Mouse (Mus musculus): ENCODE measurements around the gene Mapk3.
A peak's percentile ranks its signal among the peaks of the same experiment; 100 is the strongest.
"Not testable (repeated sequence)": the region's sequence is repeated elsewhere in the genome, so short reads cannot be mapped to it uniquely, and the experiment has no call there.

The Mapk3 gene

GRCm38 (mm10) chr7:126759672-126760390 is 430 bp downstream of the Mapk3 start:
- DNase-seq, result no peak

GRCm38 (mm10) chr7:126760391-126760802 is 996 bp downstream of the Mapk3 start:
- DNase-seq, result no peak

GRCm38 (mm10) chr7:126760956-126761355 is 1.6 kb downstream of the Mapk3 start:
- DNase-seq, result peak; percentile 7

GRCm38 (mm10) chr7:126761529-126762067 is 2.2 kb downstream of the Mapk3 start:
- DNase-seq, result peak; percentile 7

- no peak for DNase-seq
Observed at GRCm38 (mm10) chr7:126762471-126763008, 3.1 kb downstream of the Mapk3 start.

GRCm38 (mm10) chr7:126765540-126765939 is 6.1 kb downstream of the Mapk3 start:
- DNase-seq, result no peak

GRCm38 (mm10) chr7:126766201-126766600 is 6.8 kb downstream of the Mapk3 start, which contains the start of gene Gdpd3:
Gene Gdpd3, plus strand, starts transcription at chr7:126766334.
- no peak for DNase-seq

GRCm38 (mm10) chr7:126767001-126767400 is 7.6 kb downstream of the Mapk3 start:
- no peak for DNase-seq

- no peak for DNase-seq
Observed at GRCm38 (mm10) chr7:126770784-126771183, 11.4 kb downstream of the Mapk3 start.

- DNase-seq, result no peak
Observed at GRCm38 (mm10) chr7:126773351-126773750, 13.9 kb downstream of the Mapk3 start.

GRCm38 (mm10) chr7:126774463-126774862 is 15.1 kb downstream of the Mapk3 start:
- no peak for DNase-seq

- peak; percentile 57 for DNase-seq
Observed at GRCm38 (mm10) chr7:126775185-126775977, 16.0 kb downstream of the Mapk3 start.

GRCm38 (mm10) chr7:126775978-126776234 is 16.5 kb downstream of the Mapk3 start:
- no peak for DNase-seq

- peak; percentile 97 for DNase-seq
Observed at GRCm38 (mm10) chr7:126776598-126777057, 17.2 kb downstream of the Mapk3 start, which contains the start of gene Ypel3. Gene Ypel3, plus strand, starts transcription at chr7:126776955.

GRCm38 (mm10) chr7:126777476-126777875 is 18.1 kb downstream of the Mapk3 start:
- peak; percentile 41 for DNase-seq

- no peak for DNase-seq
Observed at GRCm38 (mm10) chr7:126778147-126778546, 18.7 kb downstream of the Mapk3 start.

- not testable (repeated sequence) for DNase-seq
Observed at GRCm38 (mm10) chr7:126779101-126779500, 19.7 kb downstream of the Mapk3 start.

GRCm38 (mm10) chr7:126779983-126780970 is 20.9 kb downstream of the Mapk3 start:
- peak; percentile 97 for DNase-seq

- DNase-seq, result peak; percentile 47
Observed at GRCm38 (mm10) chr7:126780971-126781635, 21.7 kb downstream of the Mapk3 start, which contains the start of gene Tbx6. Gene Tbx6, plus strand, starts transcription at chr7:126781483.

GRCm38 (mm10) chr7:126781661-126782370 is 22.4 kb downstream of the Mapk3 start:
- DNase-seq, result no peak

- no peak for DNase-seq
Observed at GRCm38 (mm10) chr7:126782693-126783092, 23.3 kb downstream of the Mapk3 start.

Data from thymus, postnatal 4 days (tissue).